Mouse (Mus musculus): ENCODE measurements at regions not wholly inside any gene's neighbourhood (a gene's known extent, or its start where the extent isn't known, plus 50 kb on each side); places are given as distances from the start of the nearest gene placed in this dataset.

DNA sequence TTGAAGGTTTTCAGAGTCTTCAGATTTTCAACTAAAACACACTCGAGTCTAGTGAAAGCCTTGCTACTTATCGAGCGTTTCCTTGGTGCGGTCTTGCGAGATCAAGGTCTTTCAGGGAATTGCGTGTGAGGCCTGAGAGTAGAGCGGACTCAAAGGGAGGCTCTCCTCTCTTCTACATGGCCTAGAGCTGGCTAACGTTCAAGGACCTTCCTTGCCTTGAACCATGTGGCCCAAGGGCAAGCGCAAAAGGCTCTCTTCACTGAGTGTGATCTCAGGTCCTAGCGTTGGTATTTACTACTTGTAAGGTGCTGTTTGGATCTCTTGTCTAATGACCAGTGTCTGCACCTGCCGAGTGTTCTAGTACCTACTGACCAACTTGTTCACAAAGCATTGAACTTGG, 324.4 kb downstream of the Gm45692 start:
- no peak for DNase-seq

GRCm38 (mm10) chr8:26445991-26446390, 326.7 kb downstream of the Gm45692 start:
- no peak for DNase-seq

DNA sequence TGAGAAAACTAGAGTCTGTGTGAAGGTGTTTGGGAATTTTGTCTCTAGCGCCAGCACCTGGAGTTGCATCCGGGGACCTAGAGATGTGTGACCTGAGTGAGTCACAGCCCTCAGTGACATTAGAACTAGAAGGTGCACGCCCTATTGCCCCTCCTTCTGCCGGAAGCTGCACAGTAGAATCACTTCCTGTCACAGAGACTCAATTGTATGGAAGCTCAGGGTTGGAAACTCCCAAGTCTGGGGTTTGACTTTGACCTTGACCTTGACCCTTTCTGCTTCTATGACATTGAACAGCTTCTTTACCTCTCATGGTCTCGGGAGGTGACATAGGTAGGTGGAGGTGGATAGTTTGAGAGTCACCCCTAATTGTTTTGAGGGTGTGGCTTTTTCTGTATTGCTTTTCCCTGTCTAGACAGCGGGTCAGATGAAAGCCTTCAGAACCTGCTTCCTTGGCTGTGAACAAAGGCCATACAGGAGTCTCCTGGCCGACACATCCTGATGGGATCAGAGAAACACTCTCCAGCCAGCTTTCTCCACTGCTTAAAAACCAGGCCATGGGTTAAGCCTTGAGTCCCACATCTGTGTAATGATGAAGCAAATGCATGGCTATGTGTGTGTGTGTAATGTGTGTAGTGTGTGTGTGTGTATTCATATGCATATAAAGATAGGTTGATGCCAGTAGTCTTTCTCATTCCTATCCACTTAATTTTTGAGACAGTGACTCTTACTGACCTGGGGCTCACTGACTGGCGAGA, 328.7 kb downstream of the Gm45692 start:
- DNase-seq, result no peak

GRCm38 (mm10) chr8:26449291-26449690, 330.0 kb downstream of the Gm45692 start:
- DNase-seq, result no peak

DNA sequence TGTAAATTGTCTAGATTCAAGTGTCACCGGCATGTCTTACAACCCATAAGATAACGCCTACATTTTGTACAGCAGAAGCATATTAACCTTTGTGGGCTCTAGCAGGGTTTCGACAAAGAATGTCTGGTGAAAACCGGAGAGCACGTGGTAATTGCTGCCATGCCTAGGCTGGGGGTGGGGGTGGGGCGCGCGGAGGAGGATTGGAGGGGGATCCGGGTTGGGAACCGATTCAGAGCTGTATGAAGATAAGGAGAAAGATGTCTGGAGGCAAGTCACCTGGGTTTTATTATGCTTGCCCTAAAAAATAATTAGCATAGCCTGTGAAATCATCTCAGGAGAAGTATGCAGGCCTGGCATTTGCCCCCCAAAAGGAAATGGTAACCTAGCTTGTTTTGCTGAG, 331.2 kb downstream of the Gm45692 start:
- no peak for DNase-seq

DNA sequence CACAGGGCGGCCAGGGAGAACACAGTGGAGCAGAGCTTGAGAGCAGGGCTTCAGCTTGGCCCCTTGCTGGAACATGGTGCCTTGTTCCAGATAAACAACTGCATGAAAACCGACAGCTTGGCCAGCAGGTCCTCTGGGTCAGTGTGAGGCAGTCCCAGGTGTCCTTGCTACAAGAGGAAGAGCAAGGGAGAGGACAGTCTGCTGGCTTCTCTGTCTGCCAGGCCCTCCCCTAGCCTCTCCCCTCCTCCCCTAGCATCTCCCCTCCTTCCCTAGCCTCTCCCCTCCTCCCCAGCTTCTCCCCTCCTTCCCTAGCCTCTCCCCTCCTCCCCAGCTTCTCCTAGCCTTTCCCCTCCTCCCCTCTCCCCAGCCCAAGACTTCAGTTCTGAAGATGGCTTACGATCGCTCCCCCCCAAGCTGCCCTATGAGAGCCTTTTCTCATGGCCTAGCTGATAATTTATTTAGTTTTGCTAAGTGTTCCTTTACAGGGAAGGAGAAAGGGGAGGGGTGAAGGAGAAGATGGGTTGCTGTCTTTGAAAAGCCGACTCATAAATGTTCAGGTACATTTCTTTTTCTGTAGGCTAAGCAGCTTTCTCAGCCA, 333.7 kb downstream of the Gm45692 start:
- no peak for DNase-seq

DNA sequence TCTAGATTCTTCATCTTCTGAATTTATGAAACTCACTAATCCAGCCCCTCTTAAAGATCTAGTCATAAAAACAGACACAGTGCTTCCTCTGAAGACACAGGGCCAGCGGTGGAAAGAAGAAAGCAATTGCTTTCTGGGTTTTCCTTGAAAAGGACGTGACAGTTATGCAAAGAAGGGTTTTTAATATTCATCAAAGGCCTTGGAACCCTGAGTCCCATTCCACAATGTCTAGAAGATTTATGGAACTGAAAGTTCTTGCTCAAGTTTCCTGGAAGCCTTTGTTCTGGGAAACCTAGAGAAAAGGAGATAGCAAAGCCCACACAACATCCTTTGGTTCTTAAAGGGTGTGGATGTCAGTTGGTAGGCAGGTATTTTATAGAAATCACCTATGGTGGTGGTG, 346.0 kb downstream of the Gm45692 start:
- no peak for DNase-seq

- no peak for DNase-seq
Measured at GRCm38 (mm10) chr8:26468441-26468840, 349.1 kb downstream of the Gm45692 start.

DNA sequence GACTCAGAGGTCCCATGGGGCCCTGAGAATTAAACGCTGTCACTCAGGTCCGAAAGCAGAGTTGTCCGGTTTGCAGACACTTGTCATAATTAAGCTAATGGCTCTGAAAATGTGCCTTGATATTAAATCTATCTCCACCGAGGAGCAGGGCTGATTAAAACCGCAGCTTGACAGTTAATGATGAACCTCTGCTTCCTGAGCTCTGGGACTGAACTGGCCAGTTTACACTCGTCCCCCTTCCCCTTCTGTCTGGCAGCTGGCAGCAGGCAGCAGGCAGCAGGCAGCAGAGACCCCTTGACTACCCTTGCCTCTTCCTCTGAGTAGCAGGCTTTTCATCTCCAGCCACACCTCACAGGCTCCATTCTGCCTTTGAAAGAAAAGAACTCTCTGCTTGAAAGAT, 350.4 kb downstream of the Gm45692 start:
- no peak for DNase-seq

GRCm38 (mm10) chr8:26471811-26472550, 352.6 kb downstream of the Gm45692 start:
- peak; percentile 6 for DNase-seq

DNA sequence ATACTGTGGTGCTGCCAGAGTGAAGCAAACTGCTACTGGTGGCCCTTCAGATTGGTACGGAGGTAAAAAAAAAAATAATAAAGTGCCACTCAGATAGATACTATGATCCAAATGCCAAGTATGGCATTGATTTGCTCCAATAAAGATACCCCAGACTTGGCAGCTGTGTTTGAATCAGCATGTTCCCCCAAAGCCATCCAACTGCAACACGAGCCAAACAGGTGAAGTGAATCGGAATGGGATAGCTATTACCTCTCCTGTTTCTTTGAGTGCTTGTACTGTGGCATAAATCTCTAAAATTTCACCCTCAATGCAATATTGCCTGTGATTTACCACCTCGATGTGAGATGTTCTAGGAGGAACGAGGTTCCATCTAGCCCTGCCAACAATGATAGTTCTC, 365.4 kb downstream of the Gm45692 start:
- DNase-seq, result no peak

DNA sequence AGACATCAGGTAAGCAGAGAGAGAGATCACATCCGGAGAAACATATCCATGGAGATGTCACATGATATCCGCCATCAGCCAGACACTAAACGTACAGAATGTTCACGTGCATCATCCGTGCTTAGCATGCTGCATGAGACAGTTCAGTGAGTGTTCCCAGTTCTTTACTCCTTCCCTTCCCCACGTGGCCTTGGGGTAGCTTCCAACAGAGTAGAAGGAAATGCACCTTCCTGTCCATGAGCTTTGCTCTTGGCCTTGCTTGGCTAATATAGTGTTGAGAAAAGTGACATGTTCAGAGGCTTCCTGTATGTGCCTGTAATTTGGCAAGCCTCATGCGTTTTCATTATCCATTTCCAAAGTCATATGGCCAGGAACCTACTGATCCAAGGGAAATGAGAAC, 368.5 kb downstream of the Gm45692 start:
- no peak for DNase-seq

DNA sequence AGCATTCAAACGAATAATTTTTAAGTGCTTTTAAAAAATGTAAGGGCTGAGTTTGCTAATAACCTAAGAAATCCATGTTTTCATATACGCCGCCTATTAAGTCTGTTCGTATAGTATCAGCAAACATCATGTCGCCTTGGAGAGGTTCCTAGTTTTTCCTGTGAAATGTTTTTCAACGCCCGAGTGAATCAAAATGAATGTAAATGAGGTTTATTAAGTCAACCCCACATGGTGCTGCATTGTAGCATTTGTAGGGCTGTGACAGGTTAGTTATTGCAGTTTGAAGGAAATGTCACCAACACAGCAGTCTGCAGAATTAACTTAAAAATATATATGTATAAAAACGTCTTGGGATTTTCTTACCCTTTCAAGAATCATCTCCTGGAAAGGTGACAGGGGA, 369.3 kb downstream of the Gm45692 start:
- no peak for DNase-seq

DNA sequence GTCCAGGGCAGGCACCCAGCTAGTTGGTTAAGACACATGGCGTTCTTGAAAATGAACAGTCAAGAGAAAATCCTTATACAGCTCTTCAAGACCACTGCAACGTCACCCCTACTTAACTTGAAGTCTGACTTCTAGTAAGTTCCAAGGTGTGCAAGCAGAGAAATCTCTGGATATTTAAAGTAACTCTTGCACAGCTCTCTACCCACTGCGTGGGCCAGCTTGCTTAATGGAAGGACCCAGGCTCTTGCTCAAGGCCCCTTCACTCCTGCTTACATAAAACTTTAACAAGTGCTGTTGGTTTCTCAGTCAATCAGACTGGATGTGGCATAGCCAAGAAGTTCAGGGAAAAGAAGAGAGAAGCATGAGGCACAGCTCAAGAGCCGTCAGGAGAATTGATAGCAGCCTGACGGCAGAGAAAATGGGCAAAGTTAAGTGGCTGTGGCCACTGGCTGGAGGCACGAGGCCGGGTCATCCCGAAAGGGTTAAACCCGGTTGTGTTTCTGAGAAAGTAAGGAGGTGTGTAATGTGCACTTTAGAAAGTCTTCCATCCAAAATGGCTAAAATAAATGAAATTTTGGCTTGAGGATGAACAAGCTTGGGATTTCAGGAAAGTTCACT, 382.0 kb downstream of the Gm45692 start:
- DNase-seq, result no peak

GRCm38 (mm10) chr8:26501814-26502572, 382.7 kb downstream of the Gm45692 start:
- no peak for DNase-seq

DNA sequence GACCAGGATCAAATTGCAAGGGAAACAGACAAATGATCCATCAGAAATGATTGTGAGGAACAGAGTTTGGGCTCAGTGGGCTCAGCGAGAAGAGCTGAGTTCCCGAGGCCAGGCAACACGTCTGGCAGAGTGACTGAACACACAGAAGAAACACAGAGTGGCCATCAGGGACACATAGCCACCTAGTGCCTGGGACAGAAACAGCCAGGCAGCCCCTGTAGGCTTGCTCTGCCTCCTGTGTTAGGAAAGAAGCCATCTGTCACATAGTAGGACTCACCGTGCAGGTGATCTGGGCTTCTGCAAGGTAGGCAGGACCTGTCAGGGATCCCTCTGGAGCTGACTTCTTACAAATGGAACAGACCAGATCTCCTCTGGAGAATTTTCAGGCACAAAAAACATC, 383.4 kb downstream of the Gm45692 start:
- DNase-seq, result no peak

DNA sequence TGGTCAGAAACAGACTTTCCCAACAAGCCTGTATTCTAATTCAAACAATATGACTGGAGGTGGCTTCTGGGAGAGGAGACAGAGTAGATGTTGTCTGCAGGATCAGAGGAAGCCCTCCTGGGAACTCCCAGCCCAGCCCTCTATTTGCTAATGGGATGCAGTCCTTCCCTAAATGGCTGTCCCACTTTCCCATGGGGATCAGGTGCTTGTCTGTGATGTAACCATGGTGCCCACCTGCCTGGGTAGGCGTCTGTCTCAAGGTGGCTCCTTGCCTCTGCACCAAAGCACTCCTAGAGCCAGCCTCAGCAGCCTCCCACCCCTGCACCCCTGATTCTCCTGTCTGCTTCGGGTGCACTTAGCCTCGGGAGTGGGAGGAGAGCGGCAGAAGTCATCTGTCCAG, 384.6 kb downstream of the Gm45692 start:
- DNase-seq, result no peak

DNA sequence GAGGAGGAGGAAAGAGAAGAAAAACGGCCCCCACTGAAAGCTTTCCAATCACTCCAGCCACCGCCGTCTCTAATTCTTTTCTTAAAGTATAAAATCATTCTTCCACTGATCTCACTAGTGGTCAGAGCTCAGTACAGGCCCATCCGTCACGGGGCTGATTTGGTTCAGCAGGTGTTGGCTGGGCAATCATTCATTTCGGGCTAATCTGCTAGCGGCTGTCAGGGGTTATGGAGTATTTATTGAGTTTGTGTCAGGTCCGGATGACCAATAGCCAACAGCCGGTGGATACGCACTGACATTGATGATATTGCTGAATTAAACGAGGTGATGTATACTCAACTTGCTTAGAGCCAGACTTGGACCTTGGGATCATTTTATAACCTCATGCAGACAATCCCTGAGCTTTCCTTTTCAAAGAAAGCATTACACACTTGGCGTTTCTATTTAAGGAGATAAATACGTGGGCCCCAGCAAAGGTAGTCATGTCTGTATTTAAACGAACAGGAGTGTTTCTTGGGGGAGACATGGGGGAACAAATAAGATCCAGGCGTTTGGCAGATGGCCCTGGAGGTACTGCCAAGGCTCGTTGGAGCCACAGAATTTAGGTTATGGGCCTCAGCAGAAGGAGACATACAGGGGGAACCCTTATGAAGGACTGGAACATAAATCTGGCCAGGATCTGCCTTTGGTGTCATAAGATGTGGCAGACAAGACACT, 385.1 kb downstream of the Gm45692 start:
- no peak for DNase-seq

DNA sequence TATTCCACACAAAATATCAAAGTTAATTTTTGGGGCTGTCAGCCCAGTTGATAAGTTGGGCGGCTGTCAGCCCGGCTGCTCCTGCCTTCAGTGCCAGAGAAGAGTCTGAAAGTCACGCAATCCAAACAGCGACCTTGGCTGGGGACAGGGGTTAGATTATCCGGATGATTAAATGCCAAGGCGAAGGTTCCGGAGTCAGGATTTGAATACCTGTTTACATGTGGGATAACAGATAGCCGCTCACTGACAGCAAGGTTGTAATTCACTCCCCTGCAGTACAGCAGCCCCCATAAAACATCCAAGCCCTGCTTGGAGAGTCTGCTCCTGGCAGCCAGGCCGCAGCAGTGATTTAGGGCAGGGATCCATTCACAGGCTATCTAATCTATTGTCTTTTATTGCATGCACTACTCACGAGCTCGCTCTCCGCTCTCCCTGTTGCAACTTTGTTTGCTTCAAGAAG, 388.3 kb downstream of the Gm45692 start:
- no peak for DNase-seq

GRCm38 (mm10) chr8:26509254-26509653, 389.9 kb downstream of the Gm45692 start:
- DNase-seq, result no peak

DNA sequence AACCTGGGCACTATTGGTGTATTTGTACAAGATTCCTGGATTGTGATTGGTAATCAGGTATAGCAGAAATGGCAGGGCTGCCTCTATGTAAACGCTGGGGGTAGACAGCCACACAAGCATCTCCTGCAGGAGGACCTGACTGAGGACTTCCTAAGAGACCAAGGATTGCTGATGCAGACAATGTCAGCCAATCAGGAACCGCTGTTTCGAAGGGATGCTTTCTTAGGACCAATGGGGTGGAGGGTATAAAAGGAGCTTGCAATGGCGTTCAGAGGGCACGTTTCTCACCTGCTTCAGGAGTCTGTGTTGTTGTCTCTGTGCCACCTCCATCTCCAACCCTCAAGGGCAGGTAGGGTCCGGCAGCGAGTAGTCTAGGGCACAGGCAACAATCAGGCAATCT, 393.7 kb downstream of the Gm45692 start:
- no peak for DNase-seq

- no peak for DNase-seq
Measured at GRCm38 (mm10) chr8:26524237-26524636, 404.9 kb downstream of the Gm45692 start.
